Mouse (Mus musculus) c-Kit-negative CD71-positive TER-119-positive erythroid progenitor cells, embryonic 14.5 days (primary cell): ENCODE results near the gene Zfhx2.
A peak's percentile ranks its signal among the peaks of the same experiment; 100 is the strongest.

Experiments used
- DNase-seq: peaks from one replicate; pipeline ENCODE4 v3.0.0-alpha.2; 2013; ENCODE audit warnings: low read depth, low spot score

Zfhx2 gene

GRCm38 (mm10) chr14:55078366-55078989, 13.6 kb downstream of the Zfhx2 start:
- DNase-seq: no peak

GRCm38 (mm10) chr14:55077481-55078365, 14.4 kb downstream of the Zfhx2 start:
- no peak for DNase-seq

GRCm38 (mm10) chr14:55076956-55077355, 15.2 kb downstream of the Zfhx2 start:
- no peak for DNase-seq

- DNase-seq: no peak
Measured at GRCm38 (mm10) chr14:55076224-55076623, 15.9 kb downstream of the Zfhx2 start.

- DNase-seq: no peak
Measured at GRCm38 (mm10) chr14:55074416-55074815, 17.7 kb downstream of the Zfhx2 start.

- DNase-seq: no peak
Measured at GRCm38 (mm10) chr14:55071756-55072155, 20.4 kb downstream of the Zfhx2 start.

GRCm38 (mm10) chr14:55066042-55066441, 26.1 kb downstream of the Zfhx2 start:
- no peak for DNase-seq

GRCm38 (mm10) chr14:55065391-55065790, 26.7 kb downstream of the Zfhx2 start:
- DNase-seq: no peak

GRCm38 (mm10) chr14:55064481-55065370, 27.4 kb downstream of the Zfhx2 start:
- no peak for DNase-seq

- DNase-seq: no peak
Measured at GRCm38 (mm10) chr14:55063581-55064381, 28.3 kb downstream of the Zfhx2 start.

GRCm38 (mm10) chr14:55063117-55063516, 29.0 kb downstream of the Zfhx2 start:
- no peak for DNase-seq

- DNase-seq: peak; percentile 86
Measured at GRCm38 (mm10) chr14:55062626-55063025, 29.5 kb downstream of the Zfhx2 start.

GRCm38 (mm10) chr14:55061845-55062244, 30.3 kb downstream of the Zfhx2 start:
- no peak for DNase-seq

GRCm38 (mm10) chr14:55059931-55060330, 32.2 kb downstream of the Zfhx2 start:
- DNase-seq: no peak

- DNase-seq: peak; percentile 39
Measured at GRCm38 (mm10) chr14:55059009-55059408, 33.1 kb downstream of the Zfhx2 start.

- no peak for DNase-seq
Measured at GRCm38 (mm10) chr14:55055167-55055834, 36.8 kb downstream of the Zfhx2 start.

GRCm38 (mm10) chr14:55054191-55054749, 37.9 kb downstream of the Zfhx2 start:
- DNase-seq: no peak

- DNase-seq: no peak
Measured at GRCm38 (mm10) chr14:55053708-55054190, 38.4 kb downstream of the Zfhx2 start.

- DNase-seq: no peak
Measured at GRCm38 (mm10) chr14:55053050-55053449, 39.1 kb downstream of the Zfhx2 start.

- no peak for DNase-seq
Measured at GRCm38 (mm10) chr14:55052496-55052895, 39.6 kb downstream of the Zfhx2 start.
